Mouse (Mus musculus) MN1 (cell line): Measurements from ENCODE around the gene Hspa8.

Experiments
- DNase-seq: peaks from one replicate; pipeline ENCODE4 v3.0.0-alpha.2; 2016; ENCODE audit warnings: low spot score

Hspa8 gene

GRCm38 (mm10) chr9:40808907-40809280 is 8.1 kb downstream of the Hspa8 start:
- DNase-seq: no peak

- DNase-seq: no peak
Measured at GRCm38 (mm10) chr9:40811860-40812259, 11.1 kb downstream of the Hspa8 start.

GRCm38 (mm10) chr9:40814060-40814459 is 13.3 kb downstream of the Hspa8 start:
- no peak for DNase-seq

- no peak for DNase-seq
Measured at GRCm38 (mm10) chr9:40817325-40818028, 16.7 kb downstream of the Hspa8 start.

GRCm38 (mm10) chr9:40825601-40826000 is 24.8 kb downstream of the Hspa8 start:
- DNase-seq: no peak

GRCm38 (mm10) chr9:40827366-40827765 is 26.6 kb downstream of the Hspa8 start:
- no peak for DNase-seq

GRCm38 (mm10) chr9:40834569-40834968 is 33.8 kb downstream of the Hspa8 start:
- DNase-seq: peak; percentile 59

GRCm38 (mm10) chr9:40836681-40837080 is 35.9 kb downstream of the Hspa8 start:
- no peak for DNase-seq

- DNase-seq: no peak
Measured at GRCm38 (mm10) chr9:40839662-40840061, 38.9 kb downstream of the Hspa8 start.

- no peak for DNase-seq
Measured at GRCm38 (mm10) chr9:40851515-40851914, 50.7 kb downstream of the Hspa8 start.

GRCm38 (mm10) chr9:40858461-40859160 is 57.8 kb downstream of the Hspa8 start:
- DNase-seq: peak; percentile 11

- DNase-seq: no peak
Measured at GRCm38 (mm10) chr9:40859196-40859595, 58.4 kb downstream of the Hspa8 start.
